Mouse (Mus musculus): ENCODE measurements around the gene Zfand3. TPM values are rescaled to one million over a fixed set of nuclear protein-coding genes. Genes with fewer than 3 reads are reported as not detected.

Zfand3 gene
- total RNA-seq, 2 experiments from 2014 or later = 120 to 131 TPM

DNA sequence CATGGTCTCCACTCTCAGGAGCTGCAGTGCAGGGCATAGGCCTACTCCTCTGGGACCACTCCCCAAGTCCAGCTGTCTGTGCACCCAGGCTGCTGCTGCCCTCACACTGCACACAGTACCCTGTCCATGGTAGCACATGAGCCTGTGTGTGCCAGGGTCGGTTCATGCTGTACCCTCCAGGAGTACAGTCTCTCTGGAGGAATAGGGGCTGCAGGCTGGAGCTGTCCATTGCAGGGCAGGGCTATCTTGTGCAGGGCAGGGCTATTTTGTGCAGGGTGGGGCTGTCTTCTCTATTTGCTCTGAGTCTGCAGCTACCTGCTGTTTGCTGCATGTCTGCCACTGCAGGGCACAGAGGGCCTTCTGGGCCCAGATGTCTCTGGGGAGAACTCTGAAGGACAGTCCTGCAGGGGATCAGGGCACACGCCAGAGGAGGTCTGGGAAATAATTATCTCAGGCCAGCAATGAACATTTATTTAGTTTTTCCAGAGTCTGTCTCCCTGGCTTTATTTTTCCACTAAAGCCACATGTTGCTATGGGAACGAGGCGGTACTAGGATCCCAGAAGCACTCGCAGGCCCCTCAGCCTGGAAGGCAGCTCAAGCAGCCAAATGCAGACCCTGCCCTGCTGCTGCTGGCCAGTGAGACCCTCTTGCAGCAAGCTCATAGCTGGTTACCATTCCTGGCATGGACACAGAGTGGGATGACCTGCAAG is 220.7 kb downstream of the Zfand3 start:
- no peak for DNase-seq

- DNase-seq = no peak
These were observed 224.1 kb downstream of the Zfand3 start for GRCm38 (mm10) chr17:30228439-30229215.

GRCm38 (mm10) chr17:30230428-30230827 is 225.9 kb downstream of the Zfand3 start:
- DNase-seq = peak in 1 of 2 experiments; percentile 40

- DNase-seq = no peak
These were observed 226.9 kb downstream of the Zfand3 start for GRCm38 (mm10) chr17:30231483-30231882.

- DNase-seq = no peak
These were observed 228.2 kb downstream of the Zfand3 start for GRCm38 (mm10) chr17:30232698-30233097.

DNA sequence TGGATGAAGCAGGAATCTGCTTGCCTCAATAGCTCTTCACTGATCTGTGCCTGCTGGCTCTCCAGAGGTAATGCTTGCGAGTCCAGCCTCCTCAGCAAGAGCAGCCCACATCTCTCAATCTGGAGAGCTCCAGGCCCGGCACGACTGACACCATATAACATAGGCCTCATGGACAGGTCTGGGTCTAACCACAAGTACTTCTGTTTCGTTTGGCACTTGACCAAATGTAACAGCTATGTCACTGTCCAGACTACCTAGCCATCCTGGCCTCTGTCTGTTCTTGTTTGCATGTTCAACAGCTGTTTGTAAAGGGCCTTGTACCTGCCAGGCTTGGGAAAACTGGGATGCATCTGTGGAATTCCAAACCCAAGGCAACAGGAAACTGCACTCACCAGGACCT is 230.8 kb downstream of the Zfand3 start:
- no peak for DNase-seq

DNA sequence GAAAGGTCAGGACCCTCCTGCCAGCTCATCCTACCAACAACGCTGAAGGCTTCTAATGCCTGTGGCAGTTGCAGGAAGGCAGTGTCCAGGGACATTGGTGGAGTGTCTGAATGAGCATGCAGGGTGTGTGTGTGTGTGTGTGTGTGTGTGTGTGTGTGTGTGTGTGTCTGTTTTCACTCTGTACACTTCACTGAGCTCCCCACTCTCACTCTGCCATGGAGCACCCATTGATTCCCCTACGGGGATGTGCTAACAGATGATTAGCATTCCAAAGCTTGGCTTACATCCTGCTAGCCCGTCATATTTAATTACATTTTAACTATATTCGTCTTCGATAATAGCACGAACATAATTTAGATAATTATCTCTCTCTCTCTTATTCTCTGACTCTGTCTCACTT is 232.1 kb downstream of the Zfand3 start:
- DNase-seq = no peak

DNA sequence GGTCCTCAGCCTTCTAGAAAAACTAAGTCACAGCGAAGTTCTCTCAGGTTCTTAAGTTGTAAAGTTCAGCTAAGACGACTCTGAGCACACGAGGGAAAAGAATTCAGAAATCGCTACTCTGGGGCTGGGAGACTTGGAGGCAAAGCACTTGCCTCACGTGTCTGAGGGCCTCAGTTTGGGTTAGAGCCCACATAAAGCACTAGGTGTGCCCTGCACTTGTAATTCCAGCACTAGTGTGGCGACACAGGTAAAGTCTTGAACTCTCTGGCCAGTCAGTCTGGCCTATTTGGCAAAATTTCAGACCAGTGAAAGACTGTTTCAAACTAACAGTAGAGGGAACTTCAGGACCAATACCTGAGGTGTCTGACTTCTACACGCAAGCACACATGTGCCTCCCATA is 233.1 kb downstream of the Zfand3 start:
- DNase-seq = no peak

- peak in 1 of 2 experiments; percentile 34 for DNase-seq
These were observed 234.9 kb downstream of the Zfand3 start for GRCm38 (mm10) chr17:30239458-30239857.

- peak in 1 of 2 experiments; percentile 29 for DNase-seq
These were observed 236.1 kb downstream of the Zfand3 start for GRCm38 (mm10) chr17:30240659-30241058.

GRCm38 (mm10) chr17:30241061-30241460 is 236.5 kb downstream of the Zfand3 start:
- DNase-seq = no peak

DNA sequence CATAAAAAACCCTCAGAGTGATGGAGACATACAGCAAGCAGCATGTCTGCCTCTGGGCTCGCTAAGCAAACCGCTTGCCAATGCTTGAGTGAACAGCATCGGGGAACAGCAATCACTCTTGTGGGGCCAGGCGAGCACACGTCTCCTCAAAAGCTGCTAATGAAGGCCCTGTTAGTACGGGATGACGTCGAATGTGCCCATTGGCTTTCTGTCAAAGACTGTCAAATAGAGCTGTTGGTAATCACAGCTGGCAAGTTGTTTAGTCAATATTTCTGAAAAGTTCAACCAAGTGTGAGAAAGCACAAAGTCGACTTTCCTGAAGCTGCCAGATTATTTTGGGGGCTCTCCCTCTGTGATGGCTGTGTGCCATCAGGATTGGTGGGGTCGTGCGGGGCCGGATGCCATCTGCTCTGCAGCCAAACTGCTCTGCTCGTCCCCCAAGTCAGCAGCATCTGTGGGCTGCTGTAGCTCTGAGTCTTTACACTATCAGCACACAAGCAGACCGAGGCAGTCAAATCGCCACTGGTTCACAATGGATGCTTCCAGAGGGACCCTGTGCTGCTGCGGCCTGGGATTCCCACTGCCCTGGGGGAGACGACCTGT is 237.3 kb downstream of the Zfand3 start:
- DNase-seq = no peak

- DNase-seq = no peak
These were observed 238.1 kb downstream of the Zfand3 start for GRCm38 (mm10) chr17:30242647-30243046.

GRCm38 (mm10) chr17:30243540-30243939 is 239.0 kb downstream of the Zfand3 start:
- DNase-seq = peak in 1 of 2 experiments; percentile 22

GRCm38 (mm10) chr17:30244651-30245307 is 240.2 kb downstream of the Zfand3 start:
- DNase-seq = peak; percentile 27 to 30

GRCm38 (mm10) chr17:30245308-30245706 is 240.8 kb downstream of the Zfand3 start:
- peak; percentile 32 to 47 for DNase-seq

GRCm38 (mm10) chr17:30253028-30253427 is 248.5 kb downstream of the Zfand3 start:
- no peak for DNase-seq

- no peak for DNase-seq
These were observed 249.4 kb downstream of the Zfand3 start for GRCm38 (mm10) chr17:30253924-30254323.

GRCm38 (mm10) chr17:30255928-30256560 is 251.5 kb downstream of the Zfand3 start:
- DNase-seq = no peak

GRCm38 (mm10) chr17:30258480-30258879 is 253.9 kb downstream of the Zfand3 start:
- peak in 1 of 2 experiments; percentile 37 for DNase-seq

- DNase-seq = no peak
These were observed 255.4 kb downstream of the Zfand3 start for GRCm38 (mm10) chr17:30259938-30260337.

All from heart, adult 18-20 months (tissue).